Mouse (Mus musculus) adrenal gland, adult (tissue): ENCODE data around the gene Hspa12a.

Source experiments
- DNase-seq, 2 experiments: peaks; one replicate each; pipeline ENCODE4 v3.0.0; 2022 to 2023; ENCODE audit warnings: low spot score in 1 of 2; ENCODE audit not compliant: inconsistent age in 2 of 2

Hspa12a gene

DNA sequence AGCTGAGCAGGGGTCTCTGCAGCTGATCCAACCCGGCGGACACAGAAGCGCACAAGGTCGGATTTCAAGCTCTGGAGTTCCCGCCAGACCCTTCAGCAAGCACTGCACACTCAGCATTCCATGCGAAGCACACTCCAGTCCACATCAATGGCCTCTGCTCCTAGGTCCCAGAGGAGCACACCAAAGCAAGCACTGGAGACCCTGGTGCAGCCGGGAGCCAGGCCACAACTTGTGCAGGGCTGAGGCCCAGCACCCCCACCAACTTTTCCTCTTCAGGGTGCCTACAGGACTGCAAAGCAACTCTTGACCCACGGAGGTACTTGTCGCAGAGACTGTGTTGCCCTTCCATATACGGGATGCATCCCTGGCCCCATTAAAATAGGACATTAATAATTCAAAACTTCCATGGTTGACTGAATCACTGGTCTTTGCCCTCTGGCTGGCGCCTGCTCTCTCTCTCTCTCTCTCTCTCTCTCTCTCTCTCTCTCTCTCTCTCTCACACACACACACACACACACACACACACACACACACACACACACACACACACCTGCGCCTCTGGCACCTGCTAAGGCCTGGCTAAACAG, 82.2 kb downstream of the Hspa12a start:
- DNase-seq, result no peak

DNA sequence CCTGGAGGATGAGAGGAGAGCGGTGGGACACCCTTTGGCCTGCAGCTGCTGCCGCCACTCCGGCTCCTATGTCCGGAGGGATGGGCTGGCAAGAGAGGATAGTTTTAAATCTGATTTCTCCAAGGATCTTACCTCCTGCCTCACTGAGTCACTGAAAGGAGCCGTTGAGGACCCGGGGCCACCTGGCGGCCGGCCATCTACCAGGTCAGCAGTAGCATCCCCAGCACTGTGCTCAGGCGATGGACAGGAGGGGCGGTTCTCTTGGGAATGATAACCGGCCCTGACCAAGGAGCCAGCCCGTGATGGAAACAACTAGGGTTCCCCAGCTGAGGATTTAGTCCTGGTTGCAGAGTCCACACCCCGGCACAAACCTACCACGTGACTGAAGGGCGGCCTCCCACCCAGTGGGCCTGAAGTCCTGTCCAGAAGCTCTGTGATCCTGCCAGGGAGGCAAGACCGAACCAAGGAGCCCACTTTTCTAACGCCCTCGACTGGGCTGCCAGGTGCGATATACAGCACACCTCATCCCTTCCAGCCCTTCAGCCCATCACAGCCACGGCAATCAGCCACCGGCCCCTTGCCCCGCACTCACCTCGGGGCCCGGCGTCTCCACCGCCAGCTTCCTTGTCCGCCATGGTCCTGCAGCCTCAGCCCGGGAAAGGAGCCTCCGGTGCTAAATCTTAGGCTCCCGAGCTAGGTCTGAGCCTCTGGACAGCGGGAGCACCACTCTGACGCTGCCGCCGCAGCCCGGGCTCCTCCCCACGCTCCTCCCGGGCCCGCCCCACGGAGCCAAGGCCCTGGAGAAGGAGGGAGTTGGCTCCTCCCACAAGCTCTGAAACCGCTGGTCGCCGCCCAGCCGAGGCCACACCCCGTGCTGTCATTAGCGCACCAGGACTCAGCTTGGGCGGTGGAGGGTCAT, 82.9 kb downstream of the Hspa12a start:
- peak; percentile 95 to 97 for DNase-seq

DNA sequence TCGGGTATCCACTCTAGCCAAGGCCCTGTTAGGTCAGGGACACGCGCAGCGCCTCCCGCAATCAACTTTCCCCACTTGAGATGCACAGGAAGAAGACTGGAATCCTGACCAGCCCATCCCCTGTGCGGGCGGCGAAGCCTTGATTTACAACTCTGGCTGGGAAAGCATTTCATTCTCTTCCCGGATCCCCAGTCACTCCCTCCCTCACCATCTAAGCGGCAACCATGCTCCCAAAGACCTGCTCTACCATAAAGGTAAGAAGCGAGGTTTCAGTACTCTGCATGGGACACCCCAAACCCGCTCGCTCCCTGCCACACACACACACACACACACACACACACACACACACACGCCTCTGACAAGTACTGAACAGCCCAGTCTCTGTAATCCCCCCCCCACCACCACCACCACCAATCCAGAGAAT, 83.6 kb downstream of the Hspa12a start:
- DNase-seq, result peak; percentile 55 to 85

DNA sequence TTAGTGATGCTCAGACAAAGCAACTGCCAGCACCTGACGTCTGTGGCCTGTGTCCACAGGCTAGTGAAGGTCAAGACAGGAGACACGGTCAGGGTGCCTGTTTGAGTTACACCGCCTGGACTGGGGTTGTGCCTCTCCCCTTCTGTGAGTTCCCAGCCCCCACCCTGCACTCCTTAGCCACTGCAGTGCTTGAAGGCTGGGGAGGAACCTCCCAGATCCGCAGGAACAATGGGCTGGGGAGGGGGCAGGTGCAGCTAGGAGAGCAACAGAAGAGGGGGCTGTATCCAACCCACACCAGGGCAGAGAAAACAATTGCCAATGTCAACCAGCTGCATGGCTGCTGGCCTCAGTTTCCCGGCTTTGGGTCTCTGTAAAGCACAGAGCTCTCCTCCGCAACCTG, 84.1 kb downstream of the Hspa12a start:
- DNase-seq, result no peak

DNA sequence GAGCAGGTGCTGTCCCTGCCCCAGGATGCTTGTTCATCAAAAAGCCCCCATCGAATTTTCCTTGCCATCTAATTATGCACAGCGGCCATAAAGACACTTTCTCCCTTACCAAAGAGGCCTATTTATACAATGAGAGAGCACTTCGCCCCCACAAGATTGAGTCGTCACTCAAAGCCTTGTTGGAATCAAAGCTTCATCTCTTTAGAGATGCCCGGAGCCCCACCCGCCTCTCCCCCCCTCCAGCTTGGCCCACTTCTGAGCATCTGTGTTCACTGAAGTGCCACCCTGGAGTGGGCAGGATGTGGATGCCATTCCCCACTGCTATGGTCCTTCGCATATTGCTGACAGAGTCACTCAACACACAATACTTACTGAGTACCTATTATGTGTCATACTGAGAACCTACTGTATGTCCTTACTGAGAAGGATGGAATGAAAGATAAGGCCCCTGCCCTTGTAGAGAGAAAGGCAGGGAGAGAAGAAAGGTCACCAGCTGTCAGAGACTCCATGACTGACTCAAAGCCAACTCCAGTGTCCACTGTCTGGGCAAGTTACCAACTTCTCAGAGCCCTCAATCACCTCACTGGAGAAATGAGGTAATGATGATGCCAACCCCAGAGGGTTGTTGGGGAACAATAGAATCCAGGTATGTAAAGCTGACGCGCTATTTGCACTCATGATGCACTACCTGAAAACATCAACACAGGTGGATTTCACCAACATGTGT, 87.2 kb downstream of the Hspa12a start:
- peak; percentile 61 to 88 for DNase-seq

DNA sequence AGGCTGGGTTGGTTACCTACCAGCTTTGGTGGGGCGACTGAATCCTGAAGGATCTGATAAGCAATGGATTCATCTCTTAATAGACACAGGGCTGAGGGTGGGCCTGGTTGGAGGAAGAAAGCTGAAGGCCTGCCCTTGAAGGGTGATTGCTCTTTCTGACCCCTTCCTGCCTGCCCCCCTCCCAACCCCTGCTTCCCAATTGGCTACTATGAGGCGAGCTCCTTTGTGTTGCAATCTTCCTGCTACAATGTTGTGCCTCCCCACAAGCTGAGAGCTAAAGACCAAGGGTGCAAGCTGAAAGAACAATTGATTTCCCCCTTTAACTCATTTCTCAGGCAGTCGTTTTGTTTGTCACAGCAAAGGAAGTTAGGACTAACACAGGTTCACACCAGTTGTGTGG, 88.6 kb downstream of the Hspa12a start:
- no peak for DNase-seq

DNA sequence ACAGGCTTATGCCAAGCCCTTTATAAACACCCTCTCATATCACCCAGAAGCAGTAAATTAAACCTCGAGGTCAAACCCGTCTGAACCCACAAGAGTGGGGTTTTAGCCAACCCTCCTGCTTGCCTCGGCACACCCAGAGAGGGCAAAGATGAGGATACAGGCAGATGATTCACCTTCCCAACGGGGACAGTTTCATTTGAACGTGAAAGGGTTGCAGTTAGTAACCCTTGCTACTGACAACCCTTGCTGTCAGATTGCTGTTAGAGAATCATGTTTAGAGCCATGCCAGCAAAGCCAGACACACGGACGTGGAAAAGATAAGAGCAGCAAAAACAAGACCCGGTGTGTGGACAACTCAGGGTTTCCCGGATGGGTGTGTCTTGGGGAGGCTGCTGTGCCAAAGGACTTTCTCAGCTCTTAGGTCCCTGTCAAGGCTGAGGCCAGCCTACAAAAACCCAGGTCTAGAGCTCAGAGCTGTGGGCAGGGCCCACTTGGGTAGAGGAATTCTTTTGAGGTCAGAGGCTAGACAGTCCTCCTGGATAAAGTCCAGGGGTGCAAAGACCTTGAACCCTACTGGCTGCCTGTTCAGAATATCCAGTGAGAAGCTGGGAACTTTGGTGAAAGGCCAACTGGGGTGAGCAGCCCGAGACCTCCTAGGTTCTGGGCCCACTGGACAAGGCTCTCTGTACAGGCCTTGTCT, 90.3 kb downstream of the Hspa12a start:
- DNase-seq, result peak; percentile 76 to 92

DNA sequence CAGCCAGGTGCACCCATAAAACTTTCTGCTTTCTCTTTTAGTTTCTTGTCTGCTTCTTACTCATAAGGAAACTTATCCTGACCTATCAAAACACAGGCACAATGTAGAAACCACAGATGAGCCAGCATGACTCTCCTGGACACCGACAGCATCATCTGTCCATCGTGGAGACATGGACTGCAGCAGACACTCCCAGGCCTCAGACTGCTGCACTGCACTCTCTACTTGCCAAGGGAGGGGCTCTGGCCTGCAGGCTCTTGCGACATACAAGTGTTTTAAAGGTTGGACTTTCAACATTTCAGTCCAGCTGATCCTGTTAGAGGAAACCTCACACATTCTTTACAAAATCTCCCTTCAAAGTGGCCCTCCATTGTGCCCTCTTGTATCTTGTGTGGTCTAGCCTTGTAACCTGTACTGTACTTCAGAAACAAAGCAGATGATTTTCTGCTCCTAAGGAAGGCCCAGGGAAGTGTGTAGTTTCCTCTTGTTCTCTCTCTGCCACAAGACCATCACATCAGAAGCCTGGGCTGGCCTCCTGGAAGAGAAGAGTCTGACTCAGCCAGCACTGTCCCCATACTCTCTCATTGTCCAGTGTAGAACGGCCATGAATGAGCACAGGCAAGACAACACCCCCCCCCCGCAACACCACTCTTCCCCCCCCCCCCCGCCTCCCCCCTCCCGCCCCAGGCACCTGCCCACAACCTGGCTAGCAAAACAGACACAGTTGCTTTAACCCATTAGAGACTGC, 92.6 kb downstream of the Hspa12a start:
- peak in 1 of 2 experiments; percentile 72 for DNase-seq

DNA sequence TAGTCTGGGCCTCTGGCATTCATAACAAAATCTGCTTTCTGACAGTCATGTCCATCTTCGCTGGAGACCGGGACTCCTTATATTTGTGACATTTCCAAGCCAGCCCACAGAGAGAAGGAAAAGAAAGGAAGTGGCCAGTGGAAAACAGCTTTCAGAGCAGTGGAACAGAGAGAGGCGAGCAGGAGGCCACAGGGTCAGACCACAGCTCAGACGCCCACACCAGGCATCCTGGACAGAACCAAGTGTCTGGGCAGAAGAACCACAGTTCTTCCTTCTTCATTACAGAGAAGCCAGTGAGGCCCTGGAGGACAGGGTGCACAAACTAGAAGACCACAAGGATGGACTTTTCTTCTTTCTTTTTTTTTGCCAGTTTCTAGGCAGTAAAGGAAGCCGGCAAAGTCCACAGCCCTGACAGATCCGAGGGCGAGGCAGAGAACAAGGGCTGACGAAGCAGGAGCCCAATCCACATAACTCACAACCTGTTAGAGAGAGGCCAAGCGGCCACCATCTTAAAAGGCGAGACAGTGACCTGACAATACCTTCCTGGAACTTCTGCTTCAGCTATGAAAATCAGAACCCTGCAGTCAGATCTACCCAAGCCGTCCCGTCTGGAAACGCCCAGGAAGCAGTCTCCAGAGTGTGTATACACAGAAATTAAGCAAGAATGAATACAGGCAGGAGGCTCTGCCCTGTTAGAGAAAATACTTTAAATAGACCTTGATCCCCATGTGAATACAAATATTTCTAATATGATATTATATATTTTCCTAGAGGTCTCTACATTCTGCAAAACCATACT, 93.9 kb downstream of the Hspa12a start:
- no peak for DNase-seq

DNA sequence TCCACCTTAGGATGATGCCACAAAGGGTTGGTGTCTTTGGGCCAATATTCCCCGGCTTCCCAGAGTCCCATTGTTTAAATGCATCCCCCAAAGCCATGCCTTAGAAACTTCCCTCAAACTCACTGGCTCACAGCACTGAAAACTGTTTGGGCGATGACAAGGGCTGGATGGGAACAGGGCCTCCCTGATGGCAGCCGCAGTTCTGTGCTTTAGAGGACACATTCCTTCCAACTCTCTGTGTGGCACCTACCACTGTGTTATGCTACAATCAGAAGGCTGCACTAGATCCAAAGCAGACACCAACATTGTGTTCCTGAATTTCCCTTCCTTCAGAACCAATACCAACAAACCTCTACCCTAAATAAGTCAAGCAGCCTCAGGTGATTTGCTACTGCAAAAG, 99.8 kb downstream of the Hspa12a start:
- no peak for DNase-seq

DNA sequence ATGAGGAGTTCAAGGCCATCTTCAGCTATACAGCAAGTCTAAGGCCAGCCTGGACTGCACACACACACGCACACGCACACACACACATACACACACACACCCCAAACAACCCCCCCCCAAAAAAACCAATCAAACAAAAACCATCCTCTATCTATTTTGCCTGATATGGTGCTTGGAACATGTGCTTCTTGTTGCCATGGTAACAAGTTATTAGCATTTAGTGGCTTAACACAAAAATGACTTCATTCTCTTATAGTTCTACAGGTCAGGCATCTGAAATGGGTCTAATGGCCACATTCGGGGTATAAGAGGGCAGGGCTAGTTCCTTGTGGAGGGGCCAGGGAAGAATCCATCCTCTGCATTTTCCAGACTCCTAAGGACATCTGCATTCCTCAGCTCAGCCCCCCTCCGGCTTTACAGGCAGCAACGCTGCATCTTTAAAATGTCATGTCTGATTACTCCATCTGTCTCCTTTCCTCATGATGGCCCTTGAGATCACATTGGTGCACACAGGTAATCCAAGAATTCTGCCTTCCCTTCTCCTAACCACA, 102.7 kb downstream of the Hspa12a start:
- DNase-seq, result no peak

DNA sequence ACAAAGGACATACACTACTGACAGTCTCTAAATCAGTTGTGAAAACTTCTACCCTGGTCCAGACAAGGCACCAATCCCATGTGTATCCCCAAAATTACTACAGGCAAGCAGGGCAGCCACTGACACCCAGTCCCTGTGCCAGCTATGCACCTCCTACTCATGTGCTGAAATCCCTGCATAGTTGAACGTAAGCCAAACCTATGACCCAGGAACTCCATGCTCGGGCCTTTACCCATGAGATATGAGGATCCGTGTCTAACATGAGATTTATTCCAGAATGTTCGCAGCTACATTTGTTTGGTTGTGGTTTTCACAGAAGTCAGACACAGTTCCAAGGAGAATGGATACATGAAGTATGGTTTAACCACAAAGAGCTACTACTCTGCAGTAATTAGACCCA, 103.6 kb downstream of the Hspa12a start:
- DNase-seq, result peak in 1 of 2 experiments; percentile 73

DNA sequence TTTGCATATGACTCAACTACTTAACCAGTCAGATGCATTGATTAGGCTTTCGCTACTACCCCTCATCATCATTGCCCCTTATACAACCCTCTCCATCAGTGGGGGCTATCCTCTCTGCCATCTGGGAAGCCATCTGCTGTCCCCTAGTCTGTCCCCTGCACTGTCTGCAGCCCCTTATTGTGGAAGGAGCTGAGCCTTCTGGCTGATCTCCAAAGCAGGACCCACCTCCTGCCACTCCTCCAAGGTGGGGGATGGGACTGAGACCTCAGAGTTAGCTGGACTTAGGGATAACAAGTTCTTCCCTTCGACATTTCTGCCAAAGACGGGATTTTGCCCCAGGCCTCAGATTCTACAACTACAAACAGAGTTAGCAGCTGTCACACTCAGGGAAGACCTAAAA, 104.1 kb downstream of the Hspa12a start:
- DNase-seq, result no peak

DNA sequence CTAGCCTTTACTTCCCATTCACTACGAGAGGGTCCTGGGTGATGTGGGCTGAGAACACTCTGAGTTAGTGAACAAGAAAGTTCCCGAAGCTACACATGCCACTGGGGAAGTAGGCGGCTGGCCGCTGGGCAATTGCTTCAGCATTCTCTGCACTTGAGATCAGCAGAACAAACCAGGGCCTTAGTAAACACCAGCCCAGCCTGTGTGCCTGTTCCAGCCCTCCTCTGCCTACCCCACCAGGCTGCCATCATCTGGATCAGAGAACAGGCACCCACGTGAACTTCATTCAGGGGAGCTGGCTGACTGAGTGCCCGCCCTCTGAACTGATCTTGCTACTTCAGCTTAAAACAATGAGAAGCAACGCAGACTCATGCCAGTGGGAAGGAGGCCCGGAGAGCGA, 104.7 kb downstream of the Hspa12a start:
- DNase-seq, result no peak

DNA sequence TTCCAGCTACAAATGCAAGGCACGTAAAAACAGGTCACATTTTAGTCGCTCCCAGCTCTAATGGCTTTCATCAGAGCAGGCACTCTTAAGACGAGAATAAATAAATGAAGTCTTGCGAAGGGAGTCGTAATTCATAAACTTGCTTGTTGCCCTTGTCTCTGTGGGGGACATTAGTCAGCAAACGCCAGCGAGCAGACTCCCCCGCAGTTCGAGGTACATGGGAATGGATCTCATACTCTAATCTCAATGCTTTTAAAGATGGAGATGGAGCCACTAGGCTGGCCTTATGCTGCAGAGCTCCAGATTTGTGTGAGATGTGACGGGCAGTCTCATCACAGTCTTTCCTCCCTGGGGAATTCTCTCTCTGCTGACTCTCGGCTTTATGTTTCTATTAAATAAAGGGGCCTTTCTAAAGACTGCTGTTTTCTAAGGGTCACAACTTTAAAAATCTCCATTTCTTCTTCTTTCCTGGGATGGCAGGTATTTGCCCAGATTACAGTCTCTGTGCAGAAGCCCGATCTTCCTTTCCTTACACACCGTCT, 109.7 kb downstream of the Hspa12a start:
- peak in 1 of 2 experiments; percentile 65 for DNase-seq

DNA sequence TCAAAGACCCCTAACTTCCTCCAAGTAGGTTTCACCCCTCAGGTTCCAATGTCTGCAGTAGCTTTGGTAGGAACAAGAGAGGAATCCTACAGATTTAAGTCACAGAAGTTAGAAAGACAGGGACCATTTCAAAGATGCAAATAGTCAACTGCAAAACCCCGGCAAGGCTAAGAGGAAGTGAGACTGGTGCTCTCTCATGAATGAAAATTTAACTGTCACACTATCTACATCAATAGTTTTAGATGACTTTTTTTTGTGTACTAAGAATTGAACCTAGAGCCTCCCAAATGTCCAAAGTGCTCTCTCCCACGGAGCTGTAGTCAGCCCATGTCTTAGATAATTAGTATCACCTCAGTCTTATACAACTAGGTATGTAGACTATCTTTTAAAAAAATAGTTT, 110.5 kb downstream of the Hspa12a start:
- DNase-seq, result no peak

DNA sequence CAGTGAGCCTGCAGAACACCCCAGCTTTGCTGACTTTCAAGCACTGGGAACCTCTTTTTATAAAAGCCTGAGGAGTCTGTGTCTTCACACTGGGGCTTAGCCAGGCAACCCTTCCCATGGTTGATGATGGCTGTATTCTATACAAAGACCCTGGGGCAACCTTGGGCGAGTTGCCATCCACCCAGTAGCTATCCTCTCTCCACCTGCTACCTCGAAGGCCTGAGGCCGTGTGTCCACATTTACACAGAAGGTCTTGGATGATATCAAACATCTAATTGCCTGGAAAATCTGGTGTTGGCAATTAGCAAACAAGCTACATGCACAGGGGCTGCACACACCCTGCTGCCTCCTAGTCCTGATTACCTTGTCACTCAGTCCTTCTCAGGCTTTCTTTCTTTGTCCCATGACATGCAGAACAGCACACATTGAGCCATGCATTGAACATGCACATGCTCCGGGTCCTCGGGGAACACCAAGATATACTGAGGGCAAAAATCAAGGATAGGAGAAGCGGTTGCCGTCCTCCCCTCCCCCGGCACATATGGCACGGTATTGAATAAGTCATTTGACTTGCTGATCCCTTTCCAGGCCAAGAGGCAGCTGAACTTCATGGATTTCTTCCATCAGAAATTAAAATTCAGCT, 112.1 kb downstream of the Hspa12a start:
- DNase-seq, result no peak

DNA sequence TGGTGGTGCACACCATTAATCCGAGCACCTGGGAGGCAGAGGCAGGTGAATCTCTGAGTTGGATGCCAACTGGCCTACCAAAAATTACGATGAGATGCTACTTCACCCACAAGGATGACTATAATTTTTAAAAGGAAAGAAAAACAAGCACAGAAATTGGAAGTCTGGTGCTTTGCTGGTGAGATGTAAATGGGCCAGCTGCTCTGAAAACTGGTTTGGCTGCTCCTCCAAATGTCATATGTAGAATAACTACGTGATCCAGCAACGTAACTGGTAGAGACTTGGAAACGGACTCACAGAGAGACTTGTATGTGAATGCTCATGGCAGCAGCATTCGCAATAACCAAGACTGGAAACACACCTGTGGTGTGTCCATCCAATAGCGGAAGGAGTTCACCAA, 113.3 kb downstream of the Hspa12a start:
- no peak for DNase-seq

DNA sequence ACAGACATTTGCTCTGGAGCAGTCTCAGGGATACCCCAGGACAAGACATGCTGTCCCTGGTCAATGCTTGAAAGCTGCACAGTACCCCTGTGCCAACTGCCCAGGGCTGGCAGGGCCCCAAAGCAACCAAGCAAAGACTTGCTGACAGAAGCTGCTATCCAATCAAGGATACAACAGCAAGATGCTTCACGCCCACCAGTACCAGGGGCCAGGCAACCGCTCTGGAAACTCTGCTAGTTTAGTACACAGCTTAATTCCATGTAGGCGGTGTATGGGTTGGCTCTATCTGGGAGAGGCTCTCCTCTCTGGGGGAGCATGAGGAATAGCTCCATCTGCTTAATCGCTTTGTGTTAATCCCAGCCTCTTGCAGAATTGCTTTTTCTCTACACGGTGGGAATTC, 113.9 kb downstream of the Hspa12a start:
- DNase-seq, result no peak
